Mouse (Mus musculus) mouse trophoblast stem cell (cell line): ENCODE measurements around the gene Fam19a4.
"Not testable (repeated sequence)": the region's sequence is repeated elsewhere in the genome, so short reads cannot be mapped to it uniquely, and the experiment has no call there.

Source experiments
- in situ Hi-C, 2 experiments: fragments of 300-500 bp; cut with MseI, MboI; formaldehyde crosslinking; loops; 2 replicates in 1 of 2; 3 replicates in 1 of 2; pipeline ENCODE4 v1.15.1; 2025

Gene Fam19a4

GRCm38 (mm10) chr6:96977537-96977936, 82.7 kb downstream of the Fam19a4 start:
- in situ Hi-C loops: no loop called here

DNA sequence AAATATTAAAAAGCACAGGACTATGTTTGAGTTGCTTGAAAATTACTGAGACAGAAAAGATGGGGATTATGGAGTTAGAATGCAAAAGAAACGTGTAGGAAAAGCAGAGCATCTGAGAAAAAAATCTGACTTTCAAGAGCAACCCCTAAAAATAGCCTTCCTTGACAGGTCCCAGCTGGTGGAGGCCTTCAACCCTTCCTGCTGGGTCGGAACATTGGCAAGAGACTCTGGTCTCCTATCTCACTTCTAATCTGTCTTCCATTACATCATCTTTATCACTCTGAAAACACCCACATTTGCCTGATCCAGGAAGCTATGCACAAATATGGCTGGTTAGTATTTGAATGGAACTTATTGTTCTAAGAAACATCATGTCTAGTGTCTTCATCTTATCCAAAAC, 115.4 kb downstream of the Fam19a4 start:
- in situ Hi-C loops: no loop called here

DNA sequence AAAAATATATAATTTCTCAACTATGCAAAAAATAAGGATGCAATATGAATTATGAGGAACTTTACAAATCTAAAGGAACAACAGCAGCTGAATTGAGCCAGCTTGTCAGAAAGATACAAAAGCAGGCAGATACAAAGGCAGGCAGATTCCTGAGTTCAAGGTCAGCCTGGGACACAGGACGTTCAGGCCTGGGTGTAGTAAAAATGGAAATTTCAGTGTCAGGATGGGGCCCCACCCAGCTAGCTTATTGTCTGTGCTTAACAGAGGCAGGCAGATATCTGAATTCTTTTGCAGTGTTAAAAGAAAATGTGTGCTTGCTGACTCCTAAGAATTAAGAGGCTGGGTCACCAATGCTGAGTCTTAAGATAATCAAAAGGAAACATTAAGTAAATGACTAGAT, 124.4 kb downstream of the Fam19a4 start:
- in situ Hi-C loops: no loop called here

- in situ Hi-C loops: no loop called here
These were observed 151.1 kb downstream of the Fam19a4 start for GRCm38 (mm10) chr6:96909061-96909480.

DNA sequence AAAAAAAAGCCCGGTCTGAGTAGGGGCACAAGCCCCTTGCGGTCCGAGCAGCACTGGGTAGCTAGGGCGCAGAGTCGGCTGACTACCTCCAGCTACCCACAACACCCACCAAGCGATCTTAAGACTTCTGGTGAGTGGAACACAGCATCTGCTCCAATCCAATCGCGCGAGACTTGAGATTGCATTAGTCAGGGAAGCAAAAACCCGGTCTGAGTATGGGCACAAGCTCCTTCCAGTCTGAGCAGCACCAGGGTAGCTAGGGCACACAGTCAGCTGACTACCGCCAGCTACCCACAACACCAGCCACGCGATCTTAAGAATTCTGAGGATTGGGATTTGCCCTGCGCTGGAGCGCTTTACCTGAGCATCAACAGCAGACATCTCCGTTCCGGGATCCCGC, 183.1 kb downstream of the Fam19a4 start:
- in situ Hi-C loops: not testable (repeated sequence)

DNA sequence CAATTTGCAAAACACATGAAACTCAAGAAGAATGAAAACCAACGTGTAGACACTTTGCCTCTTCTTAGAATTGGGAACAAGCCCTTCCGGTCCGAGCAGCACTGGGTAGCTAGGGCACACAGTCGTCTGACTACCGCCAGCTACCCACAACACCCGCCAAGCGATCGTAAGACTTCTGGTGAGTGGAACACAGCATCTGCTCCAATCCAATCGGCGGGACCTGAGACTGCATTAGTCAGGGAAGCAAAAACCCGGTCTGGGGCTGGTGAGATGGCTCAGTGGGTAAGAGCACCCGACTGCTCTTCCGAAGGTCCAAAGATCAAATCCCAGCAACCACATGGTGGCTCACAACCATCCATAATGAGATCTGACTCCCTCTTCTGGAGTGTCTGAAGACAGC, 183.6 kb downstream of the Fam19a4 start:
- in situ Hi-C loops: not testable (repeated sequence)

DNA sequence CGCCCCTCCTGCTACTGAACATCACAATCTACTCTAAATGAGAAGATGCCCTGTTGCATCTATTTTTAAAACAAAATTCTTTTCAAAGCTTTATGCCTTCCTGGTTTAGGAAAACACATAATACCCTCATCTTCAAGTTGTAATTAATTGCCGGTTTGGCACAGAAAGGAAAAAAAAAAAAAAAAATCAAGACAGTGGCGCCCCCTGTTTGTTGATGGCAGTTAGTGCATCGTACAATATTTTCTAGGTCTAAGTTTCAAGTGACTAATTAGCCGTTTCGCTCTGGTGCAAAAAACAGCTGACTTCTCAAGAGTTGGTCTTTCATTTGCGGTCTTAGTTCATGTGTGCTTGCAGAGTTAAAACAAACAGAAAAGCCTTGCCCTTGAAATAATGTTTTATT, 207.1 kb downstream of the Fam19a4 start:
- in situ Hi-C loops: loop anchor here in 1 of 2 experiments (5.0 kb wide), 1 partner anchor 149 kb away; no protein-coding TSS in a partner anchor

DNA sequence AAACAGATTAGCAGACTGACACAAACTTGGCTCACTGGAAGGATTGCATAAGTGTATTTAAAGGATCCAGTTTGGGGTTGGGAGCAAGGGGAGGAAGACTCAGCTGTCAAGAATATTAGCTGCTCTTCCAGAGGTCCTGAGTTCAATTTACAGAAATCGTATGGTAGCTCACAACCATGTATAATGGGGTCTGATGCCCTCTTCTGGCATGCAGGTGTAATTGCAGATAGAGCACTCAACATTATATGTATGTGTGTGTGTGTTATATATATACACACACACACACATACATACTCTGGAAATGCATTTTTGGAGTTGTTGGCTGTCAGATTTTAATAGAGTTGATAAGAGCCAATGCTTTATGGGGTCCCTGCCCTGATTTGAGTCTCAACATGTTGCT, 216.3 kb downstream of the Fam19a4 start:
- in situ Hi-C loops: loop anchor here in 1 of 2 experiments (10.0 kb wide), 1 partner anchor 161 kb away; no protein-coding TSS in a partner anchor

GRCm38 (mm10) chr6:96840634-96841033, 219.6 kb downstream of the Fam19a4 start:
- in situ Hi-C loops: loop anchor here in 1 of 2 experiments (10.0 kb wide), 1 partner anchor 164 kb away; no protein-coding TSS in a partner anchor

DNA sequence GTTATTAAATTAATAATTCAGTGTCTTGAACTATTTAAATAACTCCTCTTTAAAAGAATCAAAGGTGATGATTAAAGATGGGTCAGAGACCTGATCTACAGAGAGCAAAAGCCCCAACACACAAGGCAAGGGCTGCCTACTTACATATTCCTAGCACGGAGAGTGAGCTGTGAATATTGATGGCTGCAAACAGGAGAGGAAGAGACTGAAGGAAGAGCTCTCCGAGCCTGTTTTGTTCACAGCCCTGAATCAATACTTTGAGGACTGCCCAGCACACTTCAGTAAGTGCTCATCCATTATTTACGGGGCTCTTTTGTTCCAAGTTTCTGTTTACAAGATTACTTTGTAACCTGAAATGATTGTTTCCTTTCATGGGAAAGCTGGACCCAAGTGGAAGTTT, 233.6 kb downstream of the Fam19a4 start:
- in situ Hi-C loops: no loop called here

DNA sequence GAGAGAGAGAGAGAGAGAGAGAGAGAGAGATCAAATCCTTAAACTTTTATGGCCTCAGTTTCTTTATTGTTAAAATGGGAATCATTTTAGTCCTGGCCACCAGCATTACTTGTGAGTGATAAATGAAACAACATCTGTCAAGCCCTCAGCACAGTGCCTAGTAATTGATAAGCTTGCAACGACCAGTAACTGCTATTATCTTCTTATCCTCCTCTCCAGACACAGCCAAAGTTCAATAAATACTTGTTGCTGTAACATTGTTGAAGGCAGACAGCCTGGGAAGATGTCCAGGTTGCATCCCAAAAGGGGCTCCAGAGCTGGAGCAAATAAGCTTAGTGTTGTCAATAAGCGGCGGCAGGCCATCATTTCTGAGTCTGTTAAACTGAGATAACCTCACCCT, 257.2 kb downstream of the Fam19a4 start:
- in situ Hi-C loops: no loop called here

DNA sequence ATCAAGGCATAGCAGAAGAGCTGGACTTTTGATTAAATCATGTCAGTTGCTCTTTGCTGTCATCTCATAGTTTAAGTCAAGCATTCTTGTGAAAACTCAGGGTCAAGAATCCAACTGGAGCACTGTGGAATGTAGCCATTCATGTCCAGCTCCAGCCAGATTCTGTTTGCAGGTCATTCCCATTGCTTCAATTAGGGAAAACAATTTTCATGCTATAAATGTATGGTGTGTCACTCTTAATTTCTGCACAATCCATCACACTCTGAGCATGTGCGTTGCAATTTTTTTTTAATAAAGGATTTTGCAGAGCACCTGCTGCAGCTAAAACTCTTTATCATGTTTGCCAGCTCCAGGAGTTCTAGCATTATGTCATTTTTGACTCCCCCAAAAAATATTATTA, 261.5 kb downstream of the Fam19a4 start:
- in situ Hi-C loops: no loop called here

GRCm38 (mm10) chr6:96797451-96797850, 262.8 kb downstream of the Fam19a4 start:
- in situ Hi-C loops: no loop called here
